Mouse (Mus musculus) right cerebral cortex, postnatal 14 days (tissue): Measurements from ENCODE around the gene Sar1b.
A peak's percentile ranks its signal among the peaks of the same experiment; 100 is the strongest.
"Not testable (repeated sequence)": the region's sequence is repeated elsewhere in the genome, so short reads cannot be mapped to it uniquely, and the experiment has no call there.

ENCODE experiments used
- DNase-seq: peaks from one replicate; pipeline ENCODE4 v3.0.0; 2022

Sar1b gene

DNA sequence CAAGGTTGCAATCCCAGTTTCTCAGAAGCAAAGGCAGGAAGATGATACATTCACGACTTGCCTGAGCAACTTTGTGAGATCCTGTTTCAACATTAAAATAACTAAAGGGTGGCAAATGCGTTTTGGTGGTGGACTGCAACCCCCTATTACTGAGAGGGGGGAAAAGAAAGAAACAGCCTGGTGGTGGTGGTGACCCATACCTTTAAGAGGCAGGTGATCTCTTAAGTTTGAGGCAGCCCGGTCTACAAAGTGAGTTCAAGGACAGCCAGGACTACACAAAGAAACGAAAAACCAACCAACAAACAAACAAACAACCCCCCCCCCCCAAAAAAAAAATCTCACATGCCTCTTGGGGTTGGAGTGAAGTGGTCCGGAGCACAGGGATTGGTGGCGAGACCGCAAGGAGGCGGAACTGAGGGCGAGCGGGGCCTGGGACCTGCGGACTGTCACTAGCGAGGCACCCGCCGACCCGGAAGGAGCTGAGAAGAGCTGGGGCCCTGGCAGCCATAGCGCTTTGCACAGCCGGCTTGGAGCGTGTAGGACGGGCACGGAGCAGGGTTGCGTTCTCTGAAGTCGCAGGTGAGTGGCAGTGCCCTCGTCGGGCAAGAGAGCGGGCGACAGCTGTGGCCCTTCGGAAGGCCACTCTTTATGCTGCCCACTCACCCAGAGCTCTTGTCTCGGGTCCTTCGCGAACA is at the start of gene Sar1b, which contains the start of gene Sec24a:
Gene Sar1b (plus strand): TSS at position 475 of the 695 bp plus-strand sequence.
Gene Sec24a (minus strand): TSS at position 422 of the 695 bp plus-strand sequence.
- peak; percentile 87 for DNase-seq

DNA sequence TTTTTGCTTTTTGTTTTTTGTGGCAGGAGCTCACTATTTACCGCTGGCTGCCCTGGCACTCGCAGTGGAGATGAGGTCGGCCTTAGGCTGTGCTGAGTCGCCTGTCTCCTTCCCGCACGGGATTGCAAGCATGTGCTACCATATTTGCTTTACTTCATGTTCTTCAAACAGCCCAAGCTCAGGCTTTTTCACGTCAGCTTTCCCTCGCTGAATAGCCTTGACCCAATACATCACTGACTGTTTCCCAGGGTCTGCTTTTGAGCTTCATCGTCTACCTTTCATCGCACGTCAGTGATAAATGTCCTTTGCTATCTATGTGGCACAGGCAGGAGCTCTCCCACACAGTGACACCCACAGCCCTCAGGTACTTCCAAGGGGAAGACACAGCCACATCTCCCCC is 42.4 kb upstream of the Sar1b start:
- DNase-seq, result no peak

DNA sequence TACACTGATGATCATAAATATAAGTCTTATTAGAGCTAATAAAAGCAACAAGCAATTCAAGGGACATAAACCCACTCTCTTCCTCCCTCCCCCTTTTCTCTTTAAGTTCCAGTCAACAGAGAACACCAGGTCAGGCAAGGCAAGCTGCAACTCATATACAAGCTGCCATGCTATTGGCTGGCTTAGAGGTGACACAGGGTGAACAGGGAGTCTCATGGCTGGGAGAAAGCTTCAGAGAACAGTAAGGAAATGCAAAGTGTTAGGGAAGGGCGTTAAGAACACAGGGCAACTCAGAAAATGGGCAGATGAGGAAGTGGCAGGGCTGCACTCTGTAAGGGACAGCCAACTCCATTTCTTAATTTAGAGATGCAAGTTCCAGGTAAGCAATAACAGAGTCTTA is 30.6 kb upstream of the Sar1b start:
- no peak for DNase-seq

DNA sequence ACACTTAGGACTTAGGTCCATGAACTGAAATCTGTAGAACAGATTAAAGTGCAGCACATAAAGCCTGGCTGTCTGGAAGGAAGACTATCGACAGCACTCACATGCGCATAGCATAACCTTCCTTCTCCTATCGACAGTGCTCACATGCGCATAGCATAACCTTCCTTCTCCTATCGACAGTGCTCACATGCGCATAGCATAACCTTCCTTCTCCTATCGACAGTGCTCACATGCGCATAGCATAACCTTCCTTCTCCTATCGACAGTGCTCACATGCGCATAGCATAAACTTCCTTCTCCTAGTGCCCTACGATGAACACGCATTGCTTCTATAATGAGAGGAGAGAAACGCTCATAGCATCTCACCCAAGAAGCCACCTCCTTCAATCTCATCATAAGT is 29.3 kb upstream of the Sar1b start:
- not testable (repeated sequence) for DNase-seq

DNA sequence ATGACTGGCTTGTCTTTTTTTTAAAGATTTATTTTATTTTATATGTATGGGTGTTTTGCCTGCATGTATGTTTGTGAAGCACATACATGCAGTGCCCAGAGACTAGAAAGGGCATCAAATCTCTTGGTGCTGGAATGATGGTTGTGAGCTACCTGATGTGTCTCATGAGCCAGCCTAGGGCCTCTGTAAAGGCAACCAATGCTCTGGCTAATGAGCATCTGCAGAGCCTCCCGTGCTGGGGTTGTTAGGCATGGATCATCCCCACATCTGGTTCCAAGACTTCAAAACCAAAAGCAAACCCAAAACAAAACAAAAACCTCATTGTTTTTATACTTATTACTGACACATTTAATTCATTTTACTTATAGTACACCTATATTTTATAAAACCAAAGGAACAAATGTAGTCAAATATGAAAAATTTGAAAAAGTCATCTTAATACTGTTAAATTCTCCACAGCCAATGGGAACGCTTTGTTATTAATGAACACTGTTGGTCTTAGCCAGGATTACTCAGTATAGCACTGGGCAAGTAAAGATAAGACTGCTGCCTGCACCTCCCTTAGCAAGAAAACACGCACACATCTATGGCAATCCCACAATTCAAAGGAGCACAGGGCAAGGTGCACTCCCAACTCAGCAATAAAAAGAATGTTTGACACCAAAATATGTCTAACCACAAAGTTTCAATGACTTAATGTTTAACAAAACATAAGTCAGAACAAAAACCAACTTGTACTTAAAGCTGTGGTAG is 24.7 kb upstream of the Sar1b start:
- DNase-seq, result no peak

DNA sequence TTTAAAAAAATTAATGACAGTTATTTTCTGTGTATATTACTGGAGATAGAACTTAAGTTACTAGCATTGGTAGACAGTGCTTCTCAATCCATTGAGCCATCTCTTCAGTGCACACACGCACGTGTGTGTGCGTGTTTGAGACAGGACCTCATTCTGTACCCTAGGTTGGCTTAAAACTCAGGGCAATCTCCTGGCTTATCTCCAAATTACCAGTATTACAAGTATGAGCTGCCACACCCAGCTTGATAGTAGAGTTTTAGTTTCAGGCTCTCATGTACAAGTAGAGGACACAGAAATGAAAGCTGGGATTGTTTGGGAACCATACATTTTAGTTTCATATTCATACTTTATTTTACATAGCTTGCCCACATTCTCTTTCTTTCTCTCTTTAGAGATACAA is 22.8 kb upstream of the Sar1b start:
- no peak for DNase-seq

DNA sequence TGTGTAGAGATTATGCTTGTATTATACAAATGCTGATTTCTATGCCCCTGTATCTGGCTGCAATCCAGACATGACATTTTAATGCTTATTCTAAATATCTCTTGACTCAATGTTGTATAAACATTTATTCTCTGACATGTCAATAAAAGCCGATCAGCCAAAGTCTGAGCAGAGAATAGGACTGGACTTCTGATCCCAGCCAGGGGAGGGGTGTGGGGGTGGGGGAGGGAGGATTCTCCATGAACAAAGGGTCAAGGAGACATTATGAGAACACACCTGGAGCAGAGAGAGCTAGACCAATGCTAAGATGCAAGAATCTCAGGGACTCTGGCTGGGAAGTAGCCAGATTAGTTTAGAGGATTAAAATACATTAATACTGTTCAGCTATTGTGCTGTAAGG is 17.4 kb upstream of the Sar1b start:
- DNase-seq, result no peak

DNA sequence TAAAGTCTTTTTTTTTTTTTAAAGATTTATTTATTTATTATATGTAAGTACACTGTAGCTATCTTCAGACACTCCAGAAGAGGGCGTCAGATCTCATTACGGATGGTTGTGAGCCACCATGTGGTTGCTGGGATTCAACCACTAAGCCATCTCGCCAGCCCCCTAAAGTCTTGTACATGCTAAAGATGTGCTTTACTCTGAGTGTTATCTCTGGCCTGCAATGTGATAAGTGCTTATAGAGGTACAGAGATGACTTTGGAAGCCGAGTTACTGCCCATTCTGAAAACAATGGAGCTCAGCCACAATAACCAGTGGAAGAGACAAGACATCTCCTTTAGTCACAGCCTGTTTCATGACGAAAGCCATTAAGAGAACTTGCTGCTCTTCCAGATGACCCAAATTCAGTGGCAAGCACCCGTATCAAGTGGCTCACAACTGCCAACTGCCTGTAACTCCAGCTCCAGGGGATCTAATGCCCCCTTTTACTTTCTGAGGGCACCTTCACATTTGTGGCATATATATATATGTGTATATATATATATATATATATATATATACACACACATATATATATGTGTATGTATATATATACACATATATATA is 11.8 kb upstream of the Sar1b start:
- DNase-seq, result not testable (repeated sequence)

DNA sequence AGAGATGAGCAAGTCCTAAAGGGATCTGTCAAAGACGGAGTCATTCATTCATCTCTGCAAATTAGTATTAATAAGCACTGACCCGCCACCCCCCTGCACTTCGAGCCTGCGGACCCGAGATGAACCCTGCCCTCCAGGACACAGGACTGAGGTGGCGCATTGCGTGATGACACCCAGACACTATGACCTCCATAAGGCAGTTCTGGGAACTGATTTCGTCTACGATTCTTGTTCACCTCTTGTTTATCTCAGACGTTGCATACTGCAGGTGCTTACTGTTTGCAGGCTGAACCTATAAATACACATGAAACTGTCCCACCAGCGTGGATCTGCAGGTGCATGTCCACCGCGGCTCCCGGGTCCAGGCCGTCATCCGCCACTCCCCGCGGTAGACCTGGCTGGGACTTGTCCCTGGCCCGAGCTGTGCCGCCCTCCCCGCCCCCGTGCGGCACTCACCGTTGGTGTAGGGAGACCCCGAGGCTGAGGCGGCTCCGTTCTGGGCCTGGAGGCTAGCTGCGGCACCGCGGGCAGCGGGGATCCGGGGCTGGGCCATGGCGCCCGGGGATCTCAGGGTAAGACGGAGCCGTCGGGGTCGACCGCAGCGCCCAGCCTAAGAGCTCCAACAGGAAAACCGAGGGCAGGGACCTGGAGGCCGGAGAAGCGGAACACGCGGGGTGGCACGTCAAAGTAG is 7.7 kb upstream of the Sar1b start:
- peak; percentile 43 for DNase-seq

DNA sequence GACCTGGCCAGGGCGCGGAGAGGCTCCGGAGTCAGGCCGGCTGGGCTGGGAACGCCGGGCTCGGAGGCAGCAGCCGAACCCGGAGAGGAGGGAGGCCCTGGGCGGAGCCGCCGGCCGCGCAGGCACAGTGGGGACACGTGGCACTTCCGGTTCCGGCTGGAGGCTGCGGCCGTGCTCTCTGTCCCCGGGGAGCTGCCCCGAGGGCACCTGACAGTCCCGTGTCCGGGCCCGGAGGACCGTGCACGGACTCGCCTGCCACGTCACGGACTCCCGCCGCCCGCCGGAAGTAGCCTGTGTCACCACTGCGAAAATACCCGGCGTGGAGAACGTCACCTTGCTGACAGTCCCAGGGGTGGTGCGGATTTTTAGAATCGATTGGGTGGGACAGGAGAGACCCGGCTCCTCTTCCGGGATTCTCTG is 7.1 kb upstream of the Sar1b start:
- DNase-seq, result peak; percentile 88

DNA sequence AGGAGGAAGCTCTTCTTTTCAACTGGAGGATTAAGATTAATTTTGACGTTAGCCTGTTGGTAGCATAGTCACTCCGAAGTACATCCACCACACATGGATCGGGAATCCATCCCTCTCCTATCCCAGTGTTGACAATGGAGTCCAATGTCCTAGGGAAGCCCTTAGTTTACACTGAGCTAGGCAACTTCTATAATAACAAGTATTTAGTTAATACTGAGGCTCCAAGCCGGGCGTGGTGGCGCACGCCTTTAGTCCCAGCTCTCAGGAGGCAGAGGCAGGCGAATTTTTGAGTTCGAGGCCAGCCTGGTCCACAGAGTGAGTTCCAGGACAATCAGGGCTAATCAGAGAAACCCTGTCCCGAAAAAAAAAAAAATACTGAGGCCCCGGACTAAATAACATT is 6.5 kb upstream of the Sar1b start:
- no peak for DNase-seq

DNA sequence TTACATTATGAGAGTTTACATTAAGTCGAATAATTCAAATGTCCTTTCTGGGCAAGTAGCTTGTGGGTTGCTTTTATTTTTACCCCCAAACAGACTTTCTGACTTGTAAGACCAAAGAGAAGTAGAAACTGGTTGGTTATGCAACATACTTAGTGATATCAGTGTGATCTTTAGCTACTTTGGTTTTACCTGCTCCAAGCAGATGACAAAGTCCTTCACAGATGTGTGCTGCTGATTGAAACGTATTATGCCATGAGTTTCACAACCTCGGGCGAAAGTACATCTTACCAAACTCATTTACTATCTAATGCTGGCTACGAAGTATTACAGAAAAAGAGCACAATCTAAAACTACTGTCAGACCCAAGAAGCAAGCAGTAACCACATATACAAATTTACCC is 5.9 kb upstream of the Sar1b start:
- no peak for DNase-seq

DNA sequence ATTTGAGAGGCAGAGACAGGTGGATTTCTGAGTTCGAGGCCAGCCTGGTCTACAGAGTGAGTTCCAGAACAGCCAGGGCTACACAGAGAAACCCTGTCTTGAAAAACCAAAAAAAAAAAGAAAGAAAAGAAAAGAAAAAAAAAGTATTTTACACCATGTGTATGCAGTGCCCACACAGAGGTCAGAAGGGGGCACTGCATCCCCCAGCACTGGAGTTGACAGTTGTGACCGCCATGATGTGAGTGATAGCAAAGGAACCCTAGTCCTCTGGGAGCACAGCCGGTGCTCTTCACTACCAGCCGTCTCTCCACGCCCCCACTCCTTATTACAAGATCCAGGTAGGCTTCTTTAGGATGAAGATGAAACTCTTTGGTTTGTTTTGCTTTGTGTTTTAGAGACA is 5.3 kb upstream of the Sar1b start:
- DNase-seq, result not testable (repeated sequence)

DNA sequence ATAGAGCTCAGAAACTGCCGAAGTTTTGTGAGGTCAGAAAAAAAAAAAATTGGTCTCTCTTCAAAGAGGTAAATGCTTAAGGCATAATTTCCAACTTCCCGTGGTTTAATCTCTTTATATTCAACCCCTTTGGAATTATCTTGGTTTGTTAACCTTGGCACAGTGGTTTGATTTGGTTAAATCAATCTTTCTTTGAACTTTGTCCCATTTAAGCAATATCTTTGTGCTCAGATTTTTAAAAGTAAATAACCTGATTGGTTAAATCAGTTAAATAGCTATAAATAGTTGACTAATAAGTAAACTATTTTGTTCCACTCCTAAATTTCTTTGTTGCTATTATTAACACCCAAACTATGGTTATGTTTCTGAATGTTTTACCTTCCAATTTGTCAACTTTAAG is 4.2 kb upstream of the Sar1b start:
- no peak for DNase-seq

DNA sequence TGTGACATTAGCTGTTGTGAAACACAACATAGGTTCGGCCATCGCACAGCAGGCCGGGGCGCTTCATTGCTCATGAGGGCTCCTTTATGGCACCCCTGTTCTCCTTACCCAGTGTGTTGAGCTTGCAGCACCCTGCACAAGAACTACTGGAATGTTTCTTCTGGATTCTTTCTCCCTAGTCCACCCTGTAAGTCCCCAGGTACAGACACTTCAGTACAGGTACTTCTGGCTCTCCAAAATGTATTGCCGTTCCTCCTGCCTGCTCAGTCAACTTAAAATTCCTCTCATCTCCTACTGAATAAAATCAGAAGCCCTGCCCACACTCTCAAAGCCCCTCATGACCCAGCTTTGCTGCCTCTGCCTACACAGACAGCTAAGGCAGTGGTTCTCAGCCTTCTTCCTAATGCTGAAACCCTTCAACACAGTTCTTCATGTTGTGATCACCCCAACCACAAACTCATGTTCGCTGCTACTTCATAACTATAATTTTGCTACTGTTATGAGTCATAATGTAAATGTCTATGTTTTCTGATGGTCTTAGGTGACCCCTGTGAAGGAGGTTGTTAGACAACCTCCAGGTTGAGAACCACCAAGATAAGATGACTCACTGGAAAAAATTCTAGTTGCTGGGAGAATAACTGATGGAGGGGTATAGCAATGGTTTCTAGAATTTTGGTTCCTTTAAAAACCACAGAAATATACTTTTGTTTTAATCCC is 3.4 kb upstream of the Sar1b start:
- DNase-seq, result no peak

DNA sequence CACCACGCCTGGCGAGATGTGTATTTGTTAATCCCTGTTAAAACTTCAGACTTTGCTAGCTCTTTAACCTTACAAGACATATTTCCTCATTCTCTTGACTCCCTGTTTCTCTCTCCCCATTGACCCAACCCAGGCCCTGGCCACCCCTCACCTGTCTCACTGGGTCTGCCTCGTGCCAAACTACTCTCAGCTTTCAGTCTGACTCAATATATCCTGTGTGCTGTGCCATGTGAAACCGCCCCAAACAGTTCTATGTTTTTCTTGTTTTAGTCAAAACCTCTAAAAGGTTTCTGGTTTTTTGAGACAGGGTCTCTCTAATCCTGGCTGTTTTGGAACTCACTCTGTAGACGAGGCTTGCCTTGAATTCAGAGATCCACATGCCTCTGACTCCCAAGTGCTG is 2.2 kb upstream of the Sar1b start:
- no peak for DNase-seq

DNA sequence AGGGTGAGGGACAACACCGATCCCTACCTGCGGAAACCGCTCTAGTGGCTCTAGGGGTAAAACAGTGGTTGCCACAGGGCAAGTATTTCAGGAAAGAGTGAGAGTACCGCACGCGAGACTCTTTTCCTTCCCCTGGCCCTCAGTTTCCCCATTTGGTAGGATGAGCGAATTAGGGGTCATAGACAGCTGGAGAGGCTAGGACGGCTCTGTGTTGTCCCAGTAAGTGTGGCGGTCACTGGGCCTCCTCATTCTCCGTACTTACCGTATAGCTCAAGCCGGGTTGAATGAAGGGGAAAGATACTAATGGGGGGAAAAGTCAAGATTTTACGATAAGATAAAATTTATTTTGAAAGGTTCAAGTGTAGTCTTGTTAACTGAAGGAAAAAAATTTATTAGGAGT is 468 bp downstream of the Sar1b start:
- no peak for DNase-seq

DNA sequence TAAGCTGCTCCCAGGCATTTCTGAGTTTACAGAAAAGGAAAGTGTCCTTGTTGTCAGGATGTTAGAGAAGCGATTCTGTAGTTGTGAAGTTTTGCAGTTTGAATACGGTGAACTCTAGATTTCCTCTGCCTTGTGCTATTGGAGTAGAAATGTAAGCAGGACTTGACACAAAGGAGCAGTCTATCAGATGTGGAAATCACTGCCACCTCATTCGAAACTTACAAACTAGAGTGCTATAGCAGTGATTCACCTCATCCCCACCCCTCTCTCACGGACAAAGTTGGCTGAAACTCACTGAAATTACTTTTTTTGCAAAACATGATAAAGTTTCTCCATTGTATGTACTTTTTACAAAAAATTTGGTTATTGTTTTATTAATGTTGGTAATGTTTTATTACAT is 1.3 kb downstream of the Sar1b start:
- DNase-seq, result no peak

DNA sequence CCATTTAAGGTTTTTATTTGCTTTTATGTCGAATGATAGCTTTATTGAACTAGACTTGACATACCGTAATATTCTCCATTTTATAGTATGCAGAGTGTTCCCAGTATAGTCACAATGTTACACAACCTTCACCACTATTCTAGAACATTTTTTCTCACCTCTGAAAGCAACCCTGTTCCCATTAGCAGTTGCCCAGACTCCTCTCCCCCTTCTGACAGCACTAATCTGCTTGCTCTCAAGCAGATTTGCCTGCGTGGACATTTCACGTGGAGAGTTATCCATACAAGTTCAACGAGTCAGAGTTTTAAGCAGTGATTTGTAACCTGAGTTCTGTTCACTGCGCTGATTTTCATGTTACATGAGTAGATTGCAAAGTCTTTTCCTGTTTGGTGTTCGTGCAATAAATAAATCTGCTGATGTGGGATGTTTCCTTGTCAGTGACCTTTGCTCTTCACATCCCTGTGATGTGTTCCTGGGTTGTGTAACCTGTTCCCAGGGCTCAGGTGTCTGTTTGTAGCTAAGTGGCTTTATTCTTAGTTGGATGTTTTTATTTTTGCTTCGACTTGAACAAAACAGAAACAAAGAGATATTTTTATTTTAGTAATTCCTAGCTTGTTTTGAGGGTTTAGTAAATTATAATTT is 4.2 kb downstream of the Sar1b start:
- DNase-seq, result no peak

DNA sequence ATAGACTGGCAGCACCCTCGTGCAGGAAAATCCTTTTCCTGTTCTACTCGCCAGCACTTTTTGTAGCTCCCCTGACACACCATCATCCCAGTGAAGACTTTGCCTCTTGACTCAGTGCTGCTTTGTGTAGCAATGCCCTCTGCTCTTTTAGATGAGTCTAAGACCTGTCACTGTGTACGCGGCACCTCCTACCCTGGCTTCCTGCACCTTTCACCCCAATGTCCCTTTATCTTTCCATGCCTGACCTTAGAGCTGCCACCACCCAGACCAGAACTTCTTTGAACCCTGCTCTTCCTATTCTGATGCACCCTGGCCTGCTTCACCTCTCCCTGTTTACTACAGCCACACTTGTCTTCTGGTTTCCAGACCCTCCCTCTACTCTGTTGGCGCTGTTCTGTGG is 4.8 kb downstream of the Sar1b start:
- no peak for DNase-seq

DNA sequence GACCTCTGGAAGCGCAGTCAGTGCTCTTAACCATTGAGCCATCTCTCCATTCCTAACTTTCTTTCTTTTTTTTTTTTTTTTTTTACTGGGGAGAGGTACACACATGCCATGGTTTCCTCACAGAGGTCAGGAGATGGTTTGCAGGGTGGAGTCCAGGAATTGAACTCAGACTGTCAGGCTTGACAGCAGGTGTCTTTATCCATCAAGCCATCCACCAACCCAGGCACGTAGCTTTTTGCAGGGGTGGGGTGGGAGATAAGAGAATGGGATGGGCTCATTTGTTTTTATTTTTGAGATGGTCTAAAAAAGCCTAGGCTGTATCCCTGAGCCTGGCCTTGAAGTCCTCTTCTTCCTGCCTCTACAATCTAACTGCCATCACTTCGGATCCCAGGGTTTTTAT is 12.0 kb downstream of the Sar1b start:
- no peak for DNase-seq

DNA sequence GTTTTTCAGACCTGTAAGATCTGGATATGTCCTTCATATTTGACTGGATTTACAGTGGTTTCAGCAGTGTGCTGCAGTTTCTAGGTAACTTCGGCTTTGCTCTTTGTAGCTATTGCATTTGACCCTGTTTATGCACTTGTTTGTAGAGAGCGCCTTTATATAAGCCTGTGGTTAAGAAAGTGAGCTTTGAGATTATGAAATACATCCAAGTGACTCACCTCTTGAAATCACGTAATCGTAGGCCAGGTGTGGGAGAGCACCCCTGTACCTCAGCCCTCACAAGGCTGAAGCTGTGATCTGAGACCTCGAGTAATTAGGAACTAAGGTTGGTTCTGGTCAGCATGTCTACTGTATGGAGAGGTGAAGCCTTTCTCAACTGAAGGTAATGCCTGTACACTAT is 14.0 kb downstream of the Sar1b start:
- DNase-seq, result no peak
